Mouse (Mus musculus) forebrain, embryonic 16.5 days (tissue): ENCODE data around the gene Micu1. TPM values are rescaled to one million over a fixed set of nuclear protein-coding genes. Genes with fewer than 3 reads are reported as not detected.

Experiments
- ATAC-seq: fragments of 200-750 bp; cut with Nextera tagmentation; 2 replicates; pipeline ENCODE4 v1.8.0; 2017; ENCODE audit warnings: mild to moderate bottlenecking, moderate library complexity
- H3K27ac ChIP-seq: fragments of 300-500 bp; sonication (generic); 2 replicates; pipeline ENCODE4 v1.5.1; 2014; ENCODE audit warnings: low read length, control low read depth
- H3K27me3 ChIP-seq: fragments of 300-500 bp; sonication (generic); replicated peaks from 2 replicates; pipeline ENCODE4 v1.6.1; 2014; ENCODE audit warnings: low read length; ENCODE audit not compliant: control insufficient read depth, insufficient read depth
- H3K36me3 ChIP-seq: fragments of 300-500 bp; sonication (generic); 2 replicates; pipeline ENCODE4 v1.6.1; 2014; ENCODE audit not compliant: control insufficient read depth, insufficient read depth
- H3K4me1 ChIP-seq: fragments of 300-500 bp; sonication (generic); replicated peaks from 2 replicates; pipeline ENCODE4 v1.6.1; 2014; ENCODE audit warnings: low read length; ENCODE audit not compliant: control insufficient read depth, insufficient read depth
- H3K4me2 ChIP-seq: fragments of 300-500 bp; sonication (generic); 2 replicates; pipeline ENCODE4 v1.6.1; 2014; ENCODE audit warnings: mild to moderate bottlenecking, low read length, control low read depth
- H3K4me3 ChIP-seq: fragments of 300-500 bp; sonication (generic); replicated peaks from 2 replicates; pipeline ENCODE4 v1.5.1; 2014; ENCODE audit warnings: mild to moderate bottlenecking, low read length, control low read depth
- H3K9ac ChIP-seq: fragments of 300-500 bp; sonication (generic); replicated peaks from 2 replicates; pipeline ENCODE4 v1.6.1; 2014; ENCODE audit warnings: low read depth, low read length, control low read depth
- H3K9me3 ChIP-seq: fragments of 300-500 bp; sonication (generic); 2 replicates; pipeline ENCODE4 v1.6.1; 2016; ENCODE audit warnings: low read length; ENCODE audit not compliant: control insufficient read depth
- WGBS: fragments of 180-500 bp; shearing (Covaris S2); extraction: QIAGEN DNeasy Blood & Tissue Kit; methylation state at CpG from one replicate; pipeline ENCODE4 v1.1.7; 2014; 5-methylcytosine and 5-hydroxymethylcytosine counted together
- polyA plus RNA-seq: library from polyadenylated mRNA; unstranded; fragments of >200 nt; fragmentation: Nextera tagmentation; extraction: Ambion mirVana; gene quantifications from 2 replicates; pipeline ENCODE4 v1.2.1, GENCODE M21; 2015

Gene Micu1
- polyA plus RNA-seq, 1 experiment from 2014 or later: 76.0 TPM

DNA sequence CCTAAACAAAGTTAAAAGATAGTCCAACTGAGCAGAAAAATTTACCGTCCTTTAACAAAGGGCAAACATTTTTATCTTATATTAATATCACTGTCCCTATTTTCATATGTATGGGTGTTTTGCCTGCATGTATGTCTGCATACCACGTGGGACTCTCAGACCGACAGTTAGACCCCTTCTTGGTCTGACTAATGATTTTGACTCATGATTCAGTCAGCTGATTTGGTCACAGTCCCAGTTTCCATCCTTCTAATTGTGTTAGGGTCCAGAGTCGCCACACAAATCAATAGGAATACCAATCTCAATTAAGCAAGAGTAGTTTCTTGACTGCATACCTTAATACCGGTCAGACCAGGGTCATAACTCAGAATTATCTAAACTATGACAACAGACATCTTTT is 118.6 kb downstream of the Micu1 start:
- H3K4me1 ChIP-seq: peaks cover 3% of the 10 kb centered on the region; the same call in 1 of the 2 replicates
- H3K27ac ChIP-seq: no peak overlapping the region
- 86% methylated on average over 5 of the region's 5 CpGs for WGBS
- no peaks in the 10 kb centered on the region for H3K27me3 ChIP-seq
- no peak overlapping the region for H3K4me3 ChIP-seq
- no peak for ATAC-seq
- H3K36me3 ChIP-seq: no peaks in the 10 kb centered on the region
- H3K9me3 ChIP-seq: no peaks in the 10 kb centered on the region
- H3K4me2 ChIP-seq: no peak overlapping the region
- no peak overlapping the region for H3K9ac ChIP-seq

DNA sequence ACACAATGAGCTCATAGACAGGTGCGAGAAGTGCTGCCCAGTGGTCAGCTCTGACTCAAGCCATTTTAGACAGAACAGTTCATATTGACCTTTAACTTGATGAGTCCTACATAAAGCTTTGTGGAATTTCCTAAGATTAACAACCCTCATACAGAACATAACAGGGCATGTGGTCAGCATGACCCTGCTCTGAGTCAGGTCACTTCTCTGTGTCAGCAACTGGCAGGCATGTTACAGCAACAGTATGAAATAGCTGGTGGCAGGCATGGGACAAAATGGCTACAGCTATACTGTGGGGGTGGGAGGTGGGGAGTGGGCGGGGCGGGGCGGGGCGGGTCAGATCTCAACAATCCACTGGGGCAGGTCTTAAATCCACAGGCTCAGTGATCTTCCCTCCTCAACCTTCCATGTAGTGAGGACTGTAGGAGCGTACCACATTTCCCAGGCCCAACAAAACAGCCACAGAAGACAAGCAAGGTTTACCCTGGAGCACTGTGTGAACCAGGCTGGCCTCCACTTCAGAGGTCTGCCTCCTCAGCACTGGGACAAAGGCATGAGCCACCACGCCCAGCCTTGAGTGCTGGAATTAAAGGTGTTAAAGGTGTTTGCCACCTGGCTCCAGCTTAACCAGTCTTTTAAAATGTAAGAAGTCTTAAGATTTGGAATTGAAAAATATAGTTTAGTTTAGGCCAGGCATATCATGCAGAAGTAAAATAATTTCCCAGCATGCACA is 119.2 kb downstream of the Micu1 start:
- 84% methylated on average over 7 of the region's 7 CpGs for WGBS
- H3K9me3 ChIP-seq: no peaks in the 10 kb centered on the region
- no peaks in the 10 kb centered on the region; the same call in 1 of the 2 replicates for H3K4me1 ChIP-seq
- no peak for ATAC-seq
- no peak overlapping the region for H3K9ac ChIP-seq
- no peak overlapping the region for H3K4me3 ChIP-seq
- no peak overlapping the region for H3K4me2 ChIP-seq
- no peak overlapping the region for H3K27ac ChIP-seq
- no peaks in the 10 kb centered on the region for H3K36me3 ChIP-seq
- no peaks in the 10 kb centered on the region for H3K27me3 ChIP-seq

DNA sequence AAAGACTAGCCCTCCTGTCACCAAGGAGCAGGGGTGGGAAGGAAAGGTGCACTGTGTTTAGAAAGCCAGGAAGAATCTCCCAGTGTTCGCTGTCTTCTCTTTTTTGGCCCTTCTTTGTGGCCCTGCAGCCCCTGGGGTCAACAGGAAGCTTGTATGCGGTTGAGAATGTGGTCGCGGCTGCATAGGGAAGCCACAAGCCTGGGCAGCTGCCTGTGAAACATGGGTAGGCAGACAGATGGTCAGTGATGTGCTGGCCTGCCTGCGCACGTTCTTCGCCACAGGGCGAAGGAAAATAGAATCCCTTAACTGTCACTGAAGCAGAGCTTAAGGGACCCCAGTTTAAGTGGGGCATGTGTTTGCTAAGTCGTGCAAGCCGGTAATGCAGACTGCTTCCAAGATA is 120.6 kb downstream of the Micu1 start:
- H3K27me3 ChIP-seq: no peaks in the 10 kb centered on the region
- H3K36me3 ChIP-seq: peaks cover 7% of the 10 kb centered on the region; the same call in 1 of the 2 replicates
- no peak overlapping the region for H3K4me2 ChIP-seq
- no peak overlapping the region for H3K4me3 ChIP-seq
- no peaks in the 10 kb centered on the region for H3K4me1 ChIP-seq
- WGBS: 94% methylated on average over 10 of the region's 10 CpGs
- no peaks in the 10 kb centered on the region for H3K9me3 ChIP-seq
- no peak overlapping the region for H3K9ac ChIP-seq
- ATAC-seq: no peak
- H3K27ac ChIP-seq: no peak overlapping the region

DNA sequence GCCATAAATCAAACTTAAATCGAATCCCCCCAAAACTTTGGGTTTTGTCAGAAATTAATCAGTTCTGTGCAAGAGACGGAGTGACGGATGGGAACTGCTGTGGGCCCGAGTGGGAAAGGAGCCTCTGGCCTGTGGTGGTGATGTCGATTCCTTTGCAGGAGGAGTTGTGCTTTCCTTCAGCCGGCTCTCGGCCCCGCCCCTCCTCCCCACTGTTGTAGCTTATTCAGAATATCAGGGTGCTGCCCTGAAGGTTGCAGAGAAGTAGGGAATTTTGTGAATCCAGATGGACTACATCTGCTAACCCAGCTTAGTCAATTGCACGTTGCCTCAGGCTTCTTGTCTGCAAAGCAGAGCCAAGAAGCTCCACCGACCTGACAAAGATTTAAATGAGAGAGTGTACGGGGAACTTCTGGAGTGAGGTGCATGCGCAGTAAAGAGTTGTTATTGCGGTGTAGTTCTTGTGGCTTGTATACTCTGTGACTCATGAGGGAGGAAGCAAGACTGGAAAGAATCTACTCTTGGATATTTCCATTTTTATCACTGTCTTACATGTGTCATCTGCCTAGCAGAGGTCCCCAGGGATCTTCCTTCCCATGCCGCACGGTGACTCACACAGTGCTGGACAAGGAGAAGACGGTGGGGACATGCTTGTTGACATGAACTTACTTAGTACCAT is 123.0 kb downstream of the Micu1 start:
- Histone ChIP-seq H3K4me2 (no peak overlapping the region), H3K36me3 (peaks cover 10% of the 10 kb centered on the region; the same call in 1 of the 2 replicates), H3K9me3 (no peaks in the 10 kb centered on the region), H3K4me1 (no peaks in the 10 kb centered on the region), H3K27me3 (no peaks in the 10 kb centered on the region), H3K9ac (no peak overlapping the region), H3K4me3 (no peak overlapping the region), H3K27ac (no peak overlapping the region)
- no peak for ATAC-seq
- 87% methylated on average over 16 of the region's 16 CpGs for WGBS

DNA sequence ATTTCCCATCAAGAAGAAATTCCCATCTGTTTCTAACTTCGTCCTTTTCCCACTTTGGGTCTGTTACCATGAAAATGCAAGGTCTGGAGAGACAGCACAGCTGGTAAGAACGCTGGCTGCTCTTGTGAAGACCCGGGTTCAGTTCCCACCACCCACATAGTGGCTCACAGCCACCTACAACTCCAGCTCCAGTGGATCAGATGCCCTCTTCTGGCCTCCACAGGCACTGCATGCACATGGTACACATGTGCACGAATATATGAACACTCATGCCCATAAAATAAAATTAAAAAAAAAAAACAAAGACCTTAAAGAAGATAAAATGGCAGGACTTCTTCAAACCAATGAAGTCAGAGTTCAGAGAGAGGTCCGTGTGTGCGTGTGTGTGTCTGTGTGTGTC is 127.6 kb downstream of the Micu1 start:
- H3K4me3 ChIP-seq: no peak overlapping the region
- 94% methylated on average over 6 of the region's 6 CpGs for WGBS
- H3K36me3 ChIP-seq: peaks cover 10% of the 10 kb centered on the region; the same call in 1 of the 2 replicates
- H3K4me1 ChIP-seq: no peaks in the 10 kb centered on the region
- H3K9me3 ChIP-seq: no peaks in the 10 kb centered on the region
- no peak overlapping the region for H3K27ac ChIP-seq
- H3K27me3 ChIP-seq: no peaks in the 10 kb centered on the region
- no peak overlapping the region for H3K4me2 ChIP-seq
- ATAC-seq: no peak
- H3K9ac ChIP-seq: no peak overlapping the region

DNA sequence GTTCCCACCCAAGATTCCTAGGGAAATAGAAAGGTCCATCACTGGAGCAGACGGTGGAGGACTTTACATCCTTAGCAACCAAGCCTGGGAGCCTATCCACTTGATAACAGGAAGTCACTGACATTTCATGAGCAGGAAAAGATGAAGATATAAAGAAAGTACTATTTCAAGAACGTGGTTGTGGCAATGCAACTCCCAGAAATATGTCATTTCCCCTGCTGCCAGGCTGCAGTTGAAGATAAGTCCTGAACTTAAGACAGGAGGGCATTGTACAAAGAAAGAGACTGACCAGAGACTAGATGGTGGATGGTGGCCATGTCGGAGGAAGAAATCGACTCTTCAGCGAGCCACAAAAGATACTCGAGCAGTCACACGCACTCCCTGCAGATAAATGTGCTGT is 129.7 kb downstream of the Micu1 start:
- no peaks in the 10 kb centered on the region for H3K9me3 ChIP-seq
- WGBS: 94% methylated on average over 7 of the region's 7 CpGs
- H3K4me1 ChIP-seq: no peaks in the 10 kb centered on the region
- peaks cover 10% of the 10 kb centered on the region; the same call in 1 of the 2 replicates for H3K36me3 ChIP-seq
- H3K9ac ChIP-seq: no peak overlapping the region
- no peaks in the 10 kb centered on the region for H3K27me3 ChIP-seq
- no peak for ATAC-seq
- no peak overlapping the region for H3K4me2 ChIP-seq
- H3K27ac ChIP-seq: no peak overlapping the region
- H3K4me3 ChIP-seq: no peak overlapping the region

DNA sequence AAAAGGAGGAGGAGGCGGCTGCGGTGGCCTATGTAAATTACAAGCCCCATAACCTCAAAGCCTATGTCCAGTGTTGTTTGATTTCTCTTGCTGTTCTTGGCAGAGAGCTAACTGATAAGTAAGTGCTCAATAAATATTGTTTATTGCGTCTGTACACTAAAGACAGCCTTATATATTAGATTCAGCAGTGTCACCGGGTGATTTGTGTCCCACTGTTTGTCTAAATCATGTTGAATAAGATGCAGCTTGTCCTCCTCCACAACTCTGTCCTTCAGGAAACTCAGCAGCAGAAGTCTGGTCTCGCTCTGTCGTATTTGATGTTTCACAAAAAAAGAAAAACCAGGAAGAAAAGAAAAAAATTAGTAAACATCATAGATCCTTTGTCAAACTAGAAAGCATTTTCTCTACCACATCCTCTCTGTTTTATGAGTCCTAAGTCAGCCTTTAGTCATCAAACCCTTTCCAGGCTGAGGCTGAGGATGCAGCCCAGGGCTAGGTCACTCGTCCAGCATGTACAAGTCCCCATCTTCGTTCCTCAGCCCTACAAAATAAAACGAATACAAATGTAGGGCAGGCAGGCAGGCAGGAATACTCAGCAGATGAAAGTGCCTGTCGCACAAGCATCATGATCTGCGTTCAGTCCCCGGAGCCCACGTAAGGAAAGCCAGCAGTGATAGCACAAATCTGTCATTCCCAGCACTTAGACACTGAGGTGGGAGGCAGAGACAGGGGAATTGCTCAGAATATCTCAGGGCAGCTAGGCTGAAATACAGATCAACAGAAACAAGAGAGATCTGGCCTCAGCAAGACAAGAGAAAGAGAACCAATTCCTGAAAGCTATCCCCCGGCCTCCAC is 133.3 kb downstream of the Micu1 start:
- Histone ChIP-seq H3K9me3 (no peaks in the 10 kb centered on the region), H3K4me3 (no peak overlapping the region), H3K4me2 (no peak overlapping the region), H3K9ac (no peak overlapping the region), H3K36me3 (no peaks in the 10 kb centered on the region), H3K27ac (no peak overlapping the region), H3K4me1 (no peaks in the 10 kb centered on the region), H3K27me3 (no peaks in the 10 kb centered on the region)
- no peak for ATAC-seq
- 89% methylated on average over 14 of the region's 14 CpGs for WGBS

DNA sequence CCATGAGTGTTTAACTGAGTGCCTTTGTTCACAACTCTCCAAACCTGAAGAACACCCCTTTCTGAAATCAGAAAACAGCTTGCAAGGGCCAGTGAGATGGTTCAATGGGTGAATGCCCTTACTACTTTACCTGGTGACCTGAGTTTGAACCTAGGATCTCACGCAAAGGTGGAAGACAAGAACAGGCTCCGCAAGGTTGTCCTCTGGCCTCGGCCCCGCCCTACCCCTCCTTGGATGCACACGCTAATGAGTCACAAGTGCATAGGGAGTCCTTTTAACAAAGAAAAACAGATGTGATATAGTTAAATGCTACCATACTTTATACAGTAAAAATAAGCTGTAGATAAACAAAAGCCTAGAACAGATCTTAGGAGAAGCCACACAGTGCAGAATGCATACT is 135.2 kb downstream of the Micu1 start:
- Histone ChIP-seq H3K27me3 (no peaks in the 10 kb centered on the region), H3K4me2 (no peak overlapping the region), H3K27ac (no peak overlapping the region), H3K9ac (no peak overlapping the region), H3K36me3 (no peaks in the 10 kb centered on the region), H3K9me3 (no peaks in the 10 kb centered on the region), H3K4me1 (no peaks in the 10 kb centered on the region), H3K4me3 (no peak overlapping the region)
- 98% methylated on average over 5 of the region's 5 CpGs for WGBS
- ATAC-seq: no peak

DNA sequence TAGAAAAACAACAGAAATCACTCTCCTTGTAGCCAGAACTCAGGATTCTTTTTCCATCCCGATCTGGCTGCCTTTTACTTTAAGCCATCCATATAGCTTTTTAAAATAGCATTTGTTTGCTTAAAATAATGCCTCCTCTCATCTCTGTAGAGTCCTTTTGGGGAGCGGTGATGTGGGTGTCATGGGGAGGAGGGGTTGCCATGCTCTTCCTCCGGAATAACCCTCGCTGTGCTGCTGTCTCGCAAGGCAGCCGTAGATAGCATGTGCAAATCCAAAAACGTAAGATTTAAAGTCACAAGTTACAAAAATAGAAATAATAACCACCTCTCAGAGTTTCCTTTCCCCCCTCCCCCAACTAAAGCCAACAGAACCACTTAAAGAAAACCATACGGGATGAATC is 139.2 kb downstream of the Micu1 start:
- 92% methylated on average over 8 of the region's 8 CpGs for WGBS
- Histone ChIP-seq H3K4me3 (no peak overlapping the region), H3K9me3 (no peaks in the 10 kb centered on the region), H3K36me3 (no peaks in the 10 kb centered on the region), H3K4me2 (no peak overlapping the region), H3K9ac (no peak overlapping the region), H3K27ac (no peak overlapping the region), H3K27me3 (no peaks in the 10 kb centered on the region), H3K4me1 (no peaks in the 10 kb centered on the region)
- no peak for ATAC-seq
